ENCODE assay signal across 9 mouse cellular contexts in genomic region chr7:121064309-121064708, GRCm38 (mm10). TPM values are rescaled to one million over a fixed set of nuclear protein-coding genes. Genes with fewer than 3 reads are reported as not detected.
DNase-seq lines count a peak whose midpoint lies in the region.
"Had no signal": no experiment of that assay in that cellular context is flagged by ENCODE, and none has a peak within 500 bp of the region (broad histone marks: within the 10 kb centered on the region; RNA-seq: fewer than 3 reads in every experiment).

No protein-coding gene starts in this region.

- H3K27ac ChIP-seq in heart, embryonic 10.5 days: no peak overlapping the region
- H3K27ac ChIP-seq: liver, embryonic 15.5 days had no signal

- peak; percentile 31 for DNase-seq in heart, postnatal 4 days
- DNase-seq in heart, embryonic 10.5 days (ENCODE audit: low spot score): no peak
- DNase-seq in A20 (ENCODE audit: low read depth, low spot score) (peak; percentile 35), MN1 (ENCODE audit: low spot score) (peak; percentile 35)
- DNase-seq in lung, postnatal 14 days: peak; percentile 34
- DNase-seq in right cerebral cortex, postnatal 14 days: no peak
- no peak for DNase-seq in gastrocnemius, postnatal 25 days
- no peak for DNase-seq in gastrocnemius, postnatal 10 days

- H3K27me3 ChIP-seq in heart, embryonic 10.5 days (ENCODE audit: insufficient read depth, poor library complexity, severe bottlenecking): no peaks in the 10 kb centered on the region
- H3K27me3 ChIP-seq: liver, embryonic 15.5 days had no signal

- H3K4me3 ChIP-seq in heart, embryonic 10.5 days: no peak overlapping the region
- H3K4me3 ChIP-seq: liver, embryonic 15.5 days had no signal

- H3K36me3 ChIP-seq in heart, embryonic 10.5 days: peaks cover 16% of the 10 kb centered on the region

- whole genome bisulfite sequencing in heart, embryonic 10.5 days: 43% methylated on average over 4 of the region's 4 CpGs

- no peaks in the 10 kb centered on the region for H3K9me3 ChIP-seq in heart, embryonic 10.5 days
- H3K9me3 ChIP-seq: liver, embryonic 15.5 days had no signal

- no peaks in the 10 kb centered on the region for H3K4me1 ChIP-seq in heart, embryonic 10.5 days

RNA-seq across cellular contexts. Expression of gene Igsf6, which starts 10.1 kb away (rescaled TPM):
- total RNA-seq in heart, postnatal 4 days (2021): under 1 TPM; 0.48 to 0.81 TPM
- polyA plus RNA-seq in heart, embryonic 10.5 days (2016; fragmentation: Nextera tagmentation; extraction: Ambion mirVana): 0.39 and 0.92 TPM in 2 replicates
- total RNA-seq in gastrocnemius, postnatal 25 days (2021): under 1 TPM; 0.28 to 0.43 TPM
- total RNA-seq in gastrocnemius, postnatal 10 days (2021): 1 to 10 TPM in 1 of 2 experiments, under 1 TPM in 1; 0.78 to 1.5 TPM

RNA-seq across cellular contexts. Expression of gene Otoa, which starts 17.1 kb away (rescaled TPM):
- 1 to 10 TPM; 5.0 to 5.5 TPM for total RNA-seq in heart, postnatal 4 days (2021)
- 0.04 TPM in 1 of 2 replicates, not detected in the other for polyA plus RNA-seq in heart, embryonic 10.5 days (2016; fragmentation: Nextera tagmentation; extraction: Ambion mirVana)
- total RNA-seq in gastrocnemius, postnatal 25 days (2021): under 1 TPM; 0.13 to 0.33 TPM
- 1 to 10 TPM; 1.0 to 1.5 TPM for total RNA-seq in gastrocnemius, postnatal 10 days (2021)

RNA-seq across cellular contexts. Expression of gene Mettl9, which starts 30.1 kb away (rescaled TPM):
- 100 to 1,000 TPM; 127 TPM for total RNA-seq in heart, postnatal 4 days (2021)
- 93.7 and 135 TPM in 2 replicates for polyA plus RNA-seq in heart, embryonic 10.5 days (2016; fragmentation: Nextera tagmentation; extraction: Ambion mirVana)
- total RNA-seq in gastrocnemius, postnatal 25 days (2021): 10 to 100 TPM; 20.1 to 21.4 TPM
- 10 to 100 TPM; 41.8 to 48.8 TPM for total RNA-seq in gastrocnemius, postnatal 10 days (2021)

Comparison
In these comparisons a context has a peak if more than half of its experiments do, and no peak if none do; other contexts are left out.
1. DNase-seq: peak in heart, postnatal 4 days (single experiment), A20 (single experiment), MN1 (single experiment) and lung, postnatal 14 days (single experiment); none in heart, embryonic 10.5 days (single experiment), right cerebral cortex, postnatal 14 days (single experiment), gastrocnemius, postnatal 25 days (single experiment) and gastrocnemius, postnatal 10 days (single experiment).